Mouse (Mus musculus) stomach, postnatal 0 days (tissue): Measurements from ENCODE around the gene Vezt.

Experiments
- CTCF ChIP-seq: IDR thresholded peaks from 2 replicates; pipeline ENCODE4 v1.5.1; 2016; ENCODE audit warnings: antibody characterized with exemption, low read depth, mild to moderate bottlenecking, moderate library complexity
- EP300 ChIP-seq: optimal IDR thresholded peaks from 2 replicates; pipeline ENCODE3; 2016; ENCODE audit warnings: antibody characterized with exemption

GRCm38 (mm10) chr10:94050736-94051135, 15.1 kb upstream of the Vezt start:
- TF ChIP-seq CTCF, result no peak
- no peak for TF ChIP-seq EP300
